Mouse (Mus musculus) CH12.LX (cell line): ENCODE measurements around the gene Kdm4b. TPM values are rescaled to one million over a fixed set of nuclear protein-coding genes. Genes with fewer than 3 reads are reported as not detected.

Experiments used
- DNase-seq: peaks from one replicate; pipeline ENCODE4 v3.0.0-alpha.2; 2013; ENCODE audit errors: extremely low read depth
- H3K27ac ChIP-seq: 2 replicates; pipeline ENCODE4 v1.5.1; 2012; ENCODE audit warnings: low read depth, mild to moderate bottlenecking, control low read depth, moderate library complexity; ENCODE audit not compliant: insufficient read depth
- H3K27me3 ChIP-seq: replicated peaks from 2 replicates; pipeline ENCODE3; 2012; ENCODE audit warnings: inconsistent platforms
- H3K36me3 ChIP-seq, 2 experiments: replicated peaks in 1 of 2; 2 replicates each; pipeline versions ENCODE3 to v1.6.1; 2012; ENCODE audit warnings: inconsistent platforms in 1 of 2, low read length in 1 of 2, mild to moderate bottlenecking in 1 of 2, mixed read lengths in 1 of 2, moderate library complexity in 1 of 2; ENCODE audit not compliant: control insufficient read depth in 1 of 2, insufficient read depth in 1 of 2
- H3K4me1 ChIP-seq, 2 experiments: 2 replicates each; pipeline ENCODE4 v1.6.1; 2012; ENCODE audit warnings: inconsistent platforms in 1 of 2, moderate library complexity in 1 of 2; ENCODE audit not compliant: insufficient read depth in 2 of 2, control insufficient read depth in 1 of 2
- H3K4me2 ChIP-seq: 2 replicates; pipeline ENCODE4 v1.6.1; 2012; ENCODE audit warnings: low read depth, mild to moderate bottlenecking, control low read depth; ENCODE audit not compliant: poor library complexity, insufficient read depth, severe bottlenecking
- H3K4me3 ChIP-seq, 3 experiments: fragments of 150-350 bp in 1 of 3; sonication (generic) in 1 of 3; replicated peaks in 1 of 3; 2 replicates each; pipeline versions ENCODE3 to v1.5.1; 2011 to 2012; ENCODE audit warnings: low read depth in 2 of 3, low read length in 2 of 3, mild to moderate bottlenecking in 2 of 3, moderate library complexity in 2 of 3, control low read depth in 1 of 3, improper control_type of control experiment in 1 of 3, inconsistent platforms in 1 of 3, mixed read lengths in 1 of 3; ENCODE audit not compliant: poor library complexity in 1 of 3
- H3K79me2 ChIP-seq: replicated peaks from 2 replicates; pipeline ENCODE4 v1.6.1; 2012; ENCODE audit warnings: mild to moderate bottlenecking, moderate library complexity; ENCODE audit not compliant: control insufficient read depth, poor library complexity, insufficient read depth, severe bottlenecking; ENCODE audit errors: extremely low read depth
- H3K9ac ChIP-seq: 2 replicates; pipeline ENCODE4 v1.6.1; 2012; ENCODE audit warnings: low read depth, mild to moderate bottlenecking, control low read depth, moderate library complexity; ENCODE audit not compliant: insufficient read depth
- H3K9me3 ChIP-seq: replicated peaks from 2 replicates; pipeline ENCODE3; 2012; ENCODE audit warnings: low read length, inconsistent platforms, mixed read lengths
- BHLHE40 ChIP-seq: IDR thresholded peaks from 2 replicates; pipeline ENCODE4 v1.6.1; 2011; ENCODE audit warnings: mild to moderate bottlenecking, low read depth, low read length, improper control_type of control experiment
- CHD1 ChIP-seq: IDR thresholded peaks from 2 replicates; pipeline ENCODE4 v1.6.1; 2012; ENCODE audit warnings: low read depth, low read length, improper control_type of control experiment, inconsistent platforms
- CHD2 ChIP-seq: IDR thresholded peaks from 2 replicates; pipeline ENCODE4 v1.6.1; 2011; ENCODE audit warnings: low read length, improper control_type of control experiment
- CTCF ChIP-seq, 2 experiments: IDR thresholded peaks in 1 of 2; conservative IDR thresholded peaks in 1 of 2; 2 replicates each; pipeline ENCODE4 v1.5.1; 2011 to 2012; ENCODE audit warnings: low read depth in 2 of 2, low read length in 2 of 2, improper control_type of control experiment in 1 of 2, inconsistent platforms in 1 of 2, mild to moderate bottlenecking in 1 of 2, moderate library complexity in 1 of 2
- E2F4 ChIP-seq: IDR thresholded peaks from 2 replicates; pipeline ENCODE4 v1.6.1; 2011; ENCODE audit warnings: low read depth, low read length, improper control_type of control experiment; ENCODE audit not compliant: insufficient replicate concordance
- ELF1 ChIP-seq: IDR thresholded peaks from 2 replicates; pipeline ENCODE4 v1.6.1; 2014; ENCODE audit warnings: low read depth, mild to moderate bottlenecking, inconsistent platforms, low read length, improper control_type of control experiment
- EP300 ChIP-seq: IDR thresholded peaks from 2 replicates; pipeline ENCODE4 v1.6.1; 2011; ENCODE audit warnings: low read length, improper control_type of control experiment
- ETS1 ChIP-seq: conservative IDR thresholded peaks from 2 replicates; pipeline ENCODE4 v1.6.1; 2012; ENCODE audit warnings: low read depth, mild to moderate bottlenecking, inconsistent platforms, low read length, improper control_type of control experiment, moderate library complexity
- GABPA ChIP-seq: IDR thresholded peaks from 2 replicates; pipeline ENCODE4 v1.6.1; 2012; ENCODE audit warnings: low read depth, low read length, improper control_type of control experiment, inconsistent platforms; ENCODE audit not compliant: insufficient replicate concordance
- HCFC1 ChIP-seq: IDR thresholded peaks from 2 replicates; pipeline ENCODE4 v1.6.1; 2012; ENCODE audit warnings: low read depth, mild to moderate bottlenecking, inconsistent platforms, low read length, improper control_type of control experiment
- JUN ChIP-seq: IDR thresholded peaks from 2 replicates; pipeline ENCODE4 v1.6.1; 2011; ENCODE audit warnings: low read depth, mild to moderate bottlenecking, low read length, improper control_type of control experiment, moderate library complexity; ENCODE audit not compliant: insufficient read depth
- JUND ChIP-seq: conservative IDR thresholded peaks from 2 replicates; pipeline ENCODE4 v1.6.1; 2011; ENCODE audit warnings: low read depth, low read length, improper control_type of control experiment
- KAT2A ChIP-seq: IDR thresholded peaks from 2 replicates; pipeline ENCODE4 v1.6.1; 2012; ENCODE audit warnings: low read length, improper control_type of control experiment, inconsistent platforms; ENCODE audit not compliant: insufficient replicate concordance
- MAFK ChIP-seq: IDR thresholded peaks from 2 replicates; pipeline ENCODE4 v1.6.1; 2011; ENCODE audit warnings: low read length, improper control_type of control experiment; ENCODE audit not compliant: insufficient replicate concordance
- MAX ChIP-seq: IDR thresholded peaks from 2 replicates; pipeline ENCODE4 v1.6.1; 2011; ENCODE audit warnings: low read length, improper control_type of control experiment
- MAZ ChIP-seq: IDR thresholded peaks from 2 replicates; pipeline ENCODE4 v1.6.1; 2012; ENCODE audit warnings: low read depth, mild to moderate bottlenecking, inconsistent platforms, low read length, improper control_type of control experiment, moderate library complexity
- MEF2A ChIP-seq: IDR thresholded peaks from 2 replicates; pipeline ENCODE4 v1.6.1; 2014; ENCODE audit warnings: low read depth, mild to moderate bottlenecking, inconsistent platforms, low read length, improper control_type of control experiment, borderline replicate concordance
- MXI1 ChIP-seq: IDR thresholded peaks from 2 replicates; pipeline ENCODE4 v1.6.1; 2011; ENCODE audit warnings: mild to moderate bottlenecking, low read depth, low read length, improper control_type of control experiment
- MYC ChIP-seq: IDR thresholded peaks from 2 replicates; pipeline ENCODE4 v1.6.1; 2011; ENCODE audit warnings: low read depth, mild to moderate bottlenecking, improper control_type of control experiment, low read length
- NELFE ChIP-seq: IDR thresholded peaks from 2 replicates; pipeline ENCODE4 v1.6.1; 2011; ENCODE audit warnings: low read depth, low read length, improper control_type of control experiment
- NRF1 ChIP-seq: IDR thresholded peaks from 2 replicates; pipeline ENCODE4 v1.6.1; 2014; ENCODE audit warnings: low read depth, mild to moderate bottlenecking, inconsistent platforms, low read length, improper control_type of control experiment, moderate library complexity
- PAX5 ChIP-seq: IDR thresholded peaks from 2 replicates; pipeline ENCODE4 v1.6.1; 2012; ENCODE audit warnings: low read length, inconsistent platforms, mixed read lengths
- POLR2A ChIP-seq: IDR thresholded peaks from 2 replicates; pipeline ENCODE4 v1.6.1; 2011; ENCODE audit warnings: low read depth, mild to moderate bottlenecking, improper control_type of control experiment, low read length
- POLR2AphosphoS2 ChIP-seq: IDR thresholded peaks from 2 replicates; pipeline ENCODE4 v1.6.1; 2011; ENCODE audit warnings: low read depth, low read length, improper control_type of control experiment
- RAD21 ChIP-seq: IDR thresholded peaks from 2 replicates; pipeline ENCODE4 v1.6.1; 2011; ENCODE audit warnings: low read depth, mild to moderate bottlenecking, low read length, improper control_type of control experiment, moderate library complexity
- RCOR1 ChIP-seq: conservative IDR thresholded peaks from 2 replicates; pipeline ENCODE4 v1.6.1; 2012; ENCODE audit warnings: low read depth, mild to moderate bottlenecking, inconsistent platforms, low read length, improper control_type of control experiment
- SIN3A ChIP-seq: IDR thresholded peaks from 2 replicates; pipeline ENCODE4 v1.6.1; 2012; ENCODE audit warnings: low read length, improper control_type of control experiment, inconsistent platforms
- SMC3 ChIP-seq: IDR thresholded peaks from 2 replicates; pipeline ENCODE4 v1.6.1; 2011; ENCODE audit warnings: low read depth, low read length, improper control_type of control experiment
- TBP ChIP-seq: conservative IDR thresholded peaks from 2 replicates; pipeline ENCODE4 v1.6.1; 2011; ENCODE audit warnings: low read depth, low read length, improper control_type of control experiment
- TCF12 ChIP-seq: IDR thresholded peaks from 2 replicates; pipeline ENCODE4 v1.6.1; 2014; ENCODE audit warnings: low read depth, mild to moderate bottlenecking, inconsistent platforms, low read length, improper control_type of control experiment
- UBTF ChIP-seq: IDR thresholded peaks from 2 replicates; pipeline ENCODE4 v1.6.1; 2012; ENCODE audit warnings: low read depth, mild to moderate bottlenecking, inconsistent platforms, low read length, improper control_type of control experiment, moderate library complexity
- USF1 ChIP-seq: IDR thresholded peaks from 2 replicates; pipeline ENCODE4 v1.6.1; 2014; ENCODE audit warnings: low read depth, mild to moderate bottlenecking, inconsistent platforms, low read length, improper control_type of control experiment
- USF2 ChIP-seq: conservative IDR thresholded peaks from 2 replicates; pipeline ENCODE4 v1.6.1; 2011; ENCODE audit warnings: low read depth, low read length, improper control_type of control experiment
- ZC3H11A ChIP-seq: IDR thresholded peaks from 2 replicates; pipeline ENCODE4 v1.6.1; 2012; ENCODE audit warnings: low read depth, mild to moderate bottlenecking, inconsistent platforms, low read length, improper control_type of control experiment
- ZKSCAN1 ChIP-seq: IDR thresholded peaks from 2 replicates; pipeline ENCODE4 v1.6.1; 2012; ENCODE audit warnings: low read depth, inconsistent platforms, low read length, improper control_type of control experiment, borderline replicate concordance
- ZMIZ1 ChIP-seq: IDR thresholded peaks from 2 replicates; pipeline ENCODE4 v1.6.1; 2012; ENCODE audit warnings: low read depth, mild to moderate bottlenecking, inconsistent platforms, low read length, improper control_type of control experiment
- ZNF384 ChIP-seq: IDR thresholded peaks from 2 replicates; pipeline ENCODE4 v1.6.1; 2012; ENCODE audit warnings: low read depth, low read length, improper control_type of control experiment, inconsistent platforms
- dilution Hi-C: fragments of 300-500 bp; cut with MboI; formaldehyde crosslinking; loops from 2 replicates; pipeline ENCODE4 v1.14.3; 2020; ENCODE audit warnings: low sequenced_read_pairs; ENCODE audit not compliant: extremely low pct_unique_long_range_greater_than_20kb, extremely low pct_ligation_motif_present
- in situ Hi-C: fragments of 300-500 bp; cut with MboI; formaldehyde crosslinking; loops from 3 replicates; pipeline ENCODE4 v1.14.3; 2019; ENCODE audit warnings: low sequenced_read_pairs, low pct_ligation_motif_present, low pct_unique_long_range_greater_than_20kb, mixed read lengths
- polyA plus RNA-seq: library from polyadenylated mRNA; unstranded; fragments of >175 nt; gene quantifications from 2 replicates; pipeline ENCODE4 v1.2.1, GENCODE M21; 2012; ENCODE audit warnings: low read depth; ENCODE audit not compliant: insufficient read length
- total RNA-seq, 2 experiments: library from RNA; depleted of rRNA; stranded (reverse); fragments of 300-350 nt in 1 of 2; fragments of >200 nt in 1 of 2; gene quantifications; 2 replicates each; pipeline ENCODE4 v1.2.3; 2012 to 2014

Kdm4b gene
- total and polyA plus RNA-seq, 3 experiments = 12.3 to 19.5 (median 14.2) TPM

- dilution Hi-C loops = no loop called here
- TF ChIP-seq MEF2A (peak; percentile 89), SMC3 (peak; percentile 48), KAT2A (0 out of 2 replicates have a peak, but pooled peaks have one; percentile 65), ZC3H11A (no peak), MAZ (peak; percentile 95), EP300 (peak; percentile 74), MYC (peak; percentile 100), RAD21 (peak; percentile 30), MXI1 (peak; percentile 98), UBTF (0 out of 2 replicates have a peak, but pooled peaks have one; percentile 28), USF2 (peak; percentile 47), ETS1 (peak; percentile 96), CTCF (conservative IDR thresholded peaks at IDR 0.05 in 1 of 2, IDR thresholded peaks at IDR 0.05 in 1 of 2; ENCODE audit: low read depth in 2 of 2, low read length in 2 of 2) (peak in 1 of 2 experiments; percentile 59; a peak in 2 of 4 replicates), NELFE (peak; percentile 88), E2F4 (0 out of 2 replicates have a peak, but pooled peaks have one; percentile 36), TBP (peak; percentile 89), ZKSCAN1 (no peak), ZNF384 (peak; percentile 6; the same call in 1 of the 2 replicates), POLR2AphosphoS2 (peak; percentile 80; the same call in 1 of the 2 replicates), BHLHE40 (peak; percentile 55), USF1 (peak; percentile 21; the same call in 1 of the 2 replicates), PAX5 (no peak), JUND (peak; percentile 88), MAFK (peak; percentile 48; the same call in 1 of the 2 replicates), NRF1 (0 out of 2 replicates have a peak, but pooled peaks have one; percentile 29), HCFC1 (peak; percentile 67), ELF1 (peak; percentile 96), SIN3A (peak; percentile 97), GABPA (no peak), MAX (peak; percentile 98), JUN (peak; percentile 81), ZMIZ1 (peak; percentile 58; the same call in 1 of the 2 replicates), CHD2 (no peak; the same call in 1 of the 2 replicates), CHD1 (peak; percentile 95; the same call in 1 of the 2 replicates), POLR2A (peak; percentile 94), TCF12 (peak; percentile 81), RCOR1 (no peak)
Measured at GRCm38 (mm10) chr17:56276643-56277566, 49.0 kb upstream of the Kdm4b start, which contains the start of gene Ticam1. Gene Ticam1, minus strand, starts transcription at chr17:56276786.

More at GRCm38 (mm10) chr17:56276643-56277566, 49.0 kb upstream of the Kdm4b start, which contains the start of gene Ticam1:
- Histone ChIP-seq H3K27ac (peak within 1 kb of the TSS; percentile 87), H3K9ac (peak within 1 kb of the TSS; percentile 86), H3K79me2 (peaks cover 43% of the 10 kb centered on the region), H3K4me2 (peak within 1 kb of the TSS; percentile 84), H3K36me3 (peaks cover 34 to 59% of the 10 kb centered on the region in 2 experiments), H3K9me3 (no peaks in the 10 kb centered on the region), H3K4me3 (peak within 1 kb of the TSS; percentile 85 to 94 (median 92)), H3K27me3 (no peaks in the 10 kb centered on the region), H3K4me1 (peaks cover 36 to 64% of the 10 kb centered on the region in 2 experiments)
- DNase-seq = peak; percentile 99
- in situ Hi-C loops = no loop called here
